In genomic region chr2:140740511-140740910, GRCm38 (mm10) we compare ENCODE assay signal across 19 mouse cellular contexts.
A peak's percentile ranks its signal among the peaks of the same experiment; 100 is the strongest.
DNase-seq lines count a peak whose midpoint lies in the region; ATAC-seq and TF ChIP-seq lines count a peak whose summit lies in the region.
"Had no signal": no experiment of that assay in that cellular context is flagged by ENCODE, and none has a peak within 500 bp of the region (broad histone marks: within the 10 kb centered on the region; RNA-seq: fewer than 3 reads in every experiment).

No protein-coding gene starts in this region.

- no peak overlapping the region for H3K4me2 ChIP-seq in liver, embryonic 11.5 days
- H3K4me2 ChIP-seq in liver, postnatal 0 days (ENCODE audit: low read depth, low read length) = no peak overlapping the region

- no peaks in the 10 kb centered on the region for H3K4me1 ChIP-seq in liver, adult 2 months (ENCODE audit: control insufficient read depth, insufficient read depth, low read length)
- no peaks in the 10 kb centered on the region for H3K4me1 ChIP-seq in liver, embryonic 11.5 days (replicated peaks; ENCODE audit: control insufficient read depth, insufficient read depth, low read length)
- no peaks in the 10 kb centered on the region for H3K4me1 ChIP-seq in liver, postnatal 0 days (ENCODE audit: insufficient read depth)

- no peak overlapping the region for H3K27ac ChIP-seq in liver, adult 2 months (replicated peaks; ENCODE audit: insufficient read depth, low read depth, low read length)
- no peak overlapping the region for H3K27ac ChIP-seq in liver, embryonic 11.5 days (ENCODE audit: low read depth, low read length)
- H3K27ac ChIP-seq in liver, postnatal 0 days (ENCODE audit: low read depth) = no peak overlapping the region

- H3K9ac ChIP-seq in liver, adult 2 months (ENCODE audit: low read depth, low read length) = no peak overlapping the region
- no peak overlapping the region for H3K9ac ChIP-seq in liver, embryonic 11.5 days (ENCODE audit: low read depth, low read length)
- H3K9ac ChIP-seq in liver, postnatal 0 days (replicated peaks) = no peak overlapping the region

- TF ChIP-seq EP300 in liver, postnatal 0 days (IDR thresholded peaks at IDR 0.05; ENCODE audit: low read depth) = no peak

- DNase-seq in liver, adult 2 months (ENCODE audit: extremely low read depth, low read depth, low spot score) = peak; percentile 91
- DNase-seq in liver, embryonic 11.5 days (ENCODE audit: low spot score) = no peak
- no peak for DNase-seq in liver, postnatal 0 days
- DNase-seq in liver = no peak
- DNase-seq: adrenal gland, adult 2 months; adrenal gland, adult 8-10 months; adrenal gland, postnatal 10 days; adrenal gland, postnatal 14 days; adrenal gland, postnatal 25 days; adrenal gland, postnatal 36 days; B cell, adult 2 months; cerebellum, adult 11 months; cerebellum, adult 11-12 months; cerebellum, adult 18-20 months had no signal

- no peaks in the 10 kb centered on the region for H3K27me3 ChIP-seq in liver, adult 2 months (ENCODE audit: control insufficient read depth, insufficient read depth, low read length)
- no peaks in the 10 kb centered on the region for H3K27me3 ChIP-seq in liver, embryonic 11.5 days (replicated peaks; ENCODE audit: control insufficient read depth, insufficient read depth, low read length)
- H3K27me3 ChIP-seq in liver, postnatal 0 days (ENCODE audit: insufficient read depth, low read length) = no peaks in the 10 kb centered on the region
- H3K27me3 ChIP-seq: CH12.LX, Patski had no signal

- no peaks in the 10 kb centered on the region for H3K9me3 ChIP-seq in liver, embryonic 11.5 days (ENCODE audit: control insufficient read depth, low read length)
- H3K9me3 ChIP-seq in liver, postnatal 0 days (ENCODE audit: low read length) = no peaks in the 10 kb centered on the region
- H3K9me3 ChIP-seq: G1E had no signal

- no peak for ATAC-seq in liver, embryonic 11.5 days (replicated peaks; ENCODE audit: low FRiP score)
- ATAC-seq in liver, postnatal 0 days = 0 out of 2 replicates have a peak, but pooled peaks have one; percentile 23
- ATAC-seq: activated CD4-positive, CD25-positive, alpha-beta regulatory T cell, adult 4 months; CD4-positive, CD25-positive, alpha-beta regulatory T cell, adult 4 months; Patski had no signal

- H3K79me2 ChIP-seq in liver, adult 2 months (ENCODE audit: control insufficient read depth, insufficient read depth, low read length) = no peaks in the 10 kb centered on the region

- no peaks in the 10 kb centered on the region for H3K36me3 ChIP-seq in liver, adult 2 months (ENCODE audit: control insufficient read depth, insufficient read depth, low read length)
- no peaks in the 10 kb centered on the region for H3K36me3 ChIP-seq in liver, embryonic 11.5 days (ENCODE audit: control insufficient read depth, insufficient read depth, low read length)
- no peaks in the 10 kb centered on the region for H3K36me3 ChIP-seq in liver, postnatal 0 days (replicated peaks; ENCODE audit: insufficient read depth, low read length)
- H3K36me3 ChIP-seq: G1E had no signal

- no peak for TF ChIP-seq CTCF in liver, adult 2 months (IDR thresholded peaks at IDR 0.05; ENCODE audit: low read depth, low read length)
- TF ChIP-seq CTCF in liver, postnatal 0 days (IDR thresholded peaks at IDR 0.05; ENCODE audit: low read depth) = no peak

- WGBS in liver, adult 2 months = 69% methylated on average over 5 of the region's 5 CpGs
- 80% methylated on average over 5 of the region's 5 CpGs for WGBS in liver, embryonic 11.5 days
- 72% methylated on average over 5 of the region's 5 CpGs for WGBS in liver, postnatal 0 days (ENCODE audit: insufficient replicate concordance)

- H3K4me3 ChIP-seq in liver, adult 2 months (ENCODE audit: insufficient read depth, low read depth, low read length) = no peak overlapping the region
- H3K4me3 ChIP-seq in liver, embryonic 11.5 days (ENCODE audit: low read depth, low read length) = no peak overlapping the region
- H3K4me3 ChIP-seq in liver, postnatal 0 days (ENCODE audit: low read depth, low read length) = no peak overlapping the region

- TF ChIP-seq POLR2A in liver, adult 2 months (IDR thresholded peaks at IDR 0.05; ENCODE audit: extremely low read depth, insufficient read depth, low read length) = no peak
